Mouse (Mus musculus) kidney, postnatal 10 days (tissue): ENCODE results near the gene Zfr2.
"Not testable (repeated sequence)": the region's sequence is repeated elsewhere in the genome, so short reads cannot be mapped to it uniquely, and the experiment has no call there.

Experiments used
- DNase-seq: peaks from one replicate; pipeline ENCODE4 v3.0.0; 2021; ENCODE audit warnings: mixed read lengths

Zfr2 gene

GRCm38 (mm10) chr10:81202978-81203720 is 29.8 kb upstream of the Zfr2 start:
- no peak for DNase-seq

GRCm38 (mm10) chr10:81204137-81204536 is 28.8 kb upstream of the Zfr2 start:
- no peak for DNase-seq

GRCm38 (mm10) chr10:81210154-81210553 is 22.8 kb upstream of the Zfr2 start:
- DNase-seq: no peak

DNA sequence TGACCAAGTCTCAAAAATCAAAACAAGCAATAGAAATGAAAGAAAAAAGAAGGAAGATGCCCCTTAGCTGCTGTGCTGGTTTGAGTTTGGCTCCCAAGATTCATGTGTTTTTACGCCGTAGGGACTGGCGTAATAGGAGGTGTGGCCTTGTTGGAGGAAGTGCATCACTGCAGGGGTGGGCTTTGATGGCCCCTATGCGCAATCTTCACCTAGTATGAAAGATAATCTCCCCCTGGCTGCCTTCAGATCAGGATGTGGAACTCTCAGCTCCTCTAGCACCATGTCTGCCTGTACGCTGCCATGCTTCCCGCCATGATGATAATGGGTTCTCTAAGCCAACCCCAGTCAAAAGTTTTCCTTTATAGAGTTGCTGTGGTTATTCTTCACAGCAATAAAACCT is 16.7 kb upstream of the Zfr2 start:
- DNase-seq: no peak

DNA sequence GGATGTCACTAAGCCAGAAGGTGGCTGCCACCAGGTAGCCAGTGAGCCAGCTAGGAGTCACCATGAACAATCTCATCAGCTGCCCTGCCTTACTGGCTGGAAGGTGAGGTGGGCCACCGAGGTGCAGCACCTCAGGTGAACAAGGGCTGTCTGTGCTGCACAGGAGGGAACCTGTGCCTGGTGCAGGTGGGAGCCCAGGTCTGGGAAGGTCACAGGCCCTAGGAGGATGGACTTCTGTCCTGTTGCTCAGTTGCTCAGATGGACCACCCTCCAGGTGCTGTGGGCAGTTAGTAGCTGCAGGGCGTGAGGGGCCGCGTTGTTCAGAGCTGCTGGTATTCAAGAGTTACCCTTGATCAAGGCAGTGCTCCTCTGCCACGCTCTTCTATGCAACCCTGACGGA is 16.1 kb upstream of the Zfr2 start:
- DNase-seq: no peak

- DNase-seq: not testable (repeated sequence)
Observed at GRCm38 (mm10) chr10:81217267-81217666, 15.7 kb upstream of the Zfr2 start.

GRCm38 (mm10) chr10:81217964-81218363 is 15.0 kb upstream of the Zfr2 start:
- peak; percentile 81 for DNase-seq

- no peak for DNase-seq
Observed at GRCm38 (mm10) chr10:81221402-81222015, 11.4 kb upstream of the Zfr2 start.

DNA sequence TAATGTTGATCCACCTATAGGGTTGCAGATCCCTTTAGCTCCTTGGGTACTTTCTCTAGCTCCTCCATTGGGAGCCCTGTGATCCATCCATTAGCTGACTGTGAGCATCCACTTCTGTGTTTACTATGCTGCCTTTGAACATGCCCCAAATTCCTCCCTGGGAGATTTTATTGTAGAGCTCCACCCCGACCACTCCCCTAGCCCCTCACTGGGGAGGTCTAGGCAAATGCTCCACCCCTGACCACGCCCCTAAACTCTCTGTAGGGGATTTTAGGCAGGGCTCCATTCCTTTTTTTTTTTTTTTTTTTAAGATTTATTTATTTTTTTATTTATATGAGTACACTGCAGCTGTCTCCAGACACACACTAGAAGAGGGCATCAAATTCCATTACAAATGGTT is 9.2 kb upstream of the Zfr2 start:
- not testable (repeated sequence) for DNase-seq

- DNase-seq: no peak
Observed at GRCm38 (mm10) chr10:81229735-81230437, 3.1 kb upstream of the Zfr2 start.

DNA sequence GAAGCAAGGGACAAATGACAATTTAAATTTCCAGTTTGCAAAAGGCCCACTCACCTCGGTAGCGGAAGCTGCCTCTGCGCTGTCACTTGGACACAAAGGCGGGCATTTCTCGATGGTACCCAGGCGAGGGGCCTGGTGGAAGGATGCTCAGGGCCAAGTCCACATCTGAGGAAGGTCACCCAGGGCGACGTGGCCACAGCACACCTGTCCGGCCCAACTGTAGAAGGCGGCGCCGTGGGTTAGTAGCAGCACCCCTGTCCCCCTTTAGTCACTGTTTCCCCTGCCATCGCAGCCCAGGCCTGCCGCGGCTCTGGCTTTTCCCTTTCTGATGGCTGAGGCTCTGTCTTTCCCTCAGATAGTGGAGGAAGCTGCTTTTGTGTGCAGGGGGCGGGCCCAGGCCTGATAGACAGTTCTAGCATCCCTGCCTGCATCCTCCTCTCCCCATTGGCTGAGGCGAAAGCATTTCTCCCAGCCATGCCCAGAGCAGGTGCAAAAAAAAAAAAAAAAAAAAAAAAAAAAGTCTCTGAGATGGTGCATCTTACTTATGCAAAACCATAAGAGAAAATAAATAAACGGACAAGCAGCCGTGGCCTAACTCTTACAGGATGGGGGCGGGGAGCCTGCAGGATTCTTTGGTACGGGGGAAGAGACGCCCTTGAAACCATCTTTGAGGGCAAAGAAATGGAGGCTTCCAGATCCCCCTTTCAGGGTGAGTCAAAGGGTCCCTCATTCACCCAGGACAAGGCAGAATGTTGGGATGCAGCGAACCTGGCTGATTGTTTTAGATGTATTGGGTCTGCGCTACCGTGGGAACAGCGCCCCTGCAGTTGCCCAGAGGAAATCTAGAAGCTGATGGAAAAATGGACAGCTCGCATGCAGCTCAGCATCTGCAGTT is 2.3 kb upstream of the Zfr2 start, which contains the start of gene Atcay:
Gene Atcay, minus strand, starts transcription at position 396 of the 895 bp plus-strand sequence.
- peak; percentile 50 for DNase-seq

DNA sequence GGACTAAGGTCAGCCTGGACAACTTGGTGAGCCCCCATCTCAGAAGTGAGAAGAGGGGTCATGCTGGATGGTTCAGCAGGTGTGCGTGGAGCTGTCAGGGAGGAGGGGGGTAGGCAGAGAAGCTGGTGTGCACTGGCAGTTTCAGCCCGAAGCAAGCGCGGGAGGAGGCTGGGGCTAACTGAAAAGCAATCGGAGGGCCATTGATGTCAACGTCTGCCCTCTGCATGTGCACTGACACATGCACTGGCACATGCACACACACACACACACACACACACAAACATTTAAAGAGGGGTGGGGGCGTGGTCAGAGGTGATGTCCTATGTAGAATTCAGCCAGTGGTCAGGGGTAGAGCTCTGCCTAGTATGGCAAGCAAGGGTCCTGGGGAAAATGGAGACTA is 1.5 kb upstream of the Zfr2 start:
- DNase-seq: no peak

GRCm38 (mm10) chr10:81233226-81233585 is 251 bp downstream of the Zfr2 start:
- no peak for DNase-seq

DNA sequence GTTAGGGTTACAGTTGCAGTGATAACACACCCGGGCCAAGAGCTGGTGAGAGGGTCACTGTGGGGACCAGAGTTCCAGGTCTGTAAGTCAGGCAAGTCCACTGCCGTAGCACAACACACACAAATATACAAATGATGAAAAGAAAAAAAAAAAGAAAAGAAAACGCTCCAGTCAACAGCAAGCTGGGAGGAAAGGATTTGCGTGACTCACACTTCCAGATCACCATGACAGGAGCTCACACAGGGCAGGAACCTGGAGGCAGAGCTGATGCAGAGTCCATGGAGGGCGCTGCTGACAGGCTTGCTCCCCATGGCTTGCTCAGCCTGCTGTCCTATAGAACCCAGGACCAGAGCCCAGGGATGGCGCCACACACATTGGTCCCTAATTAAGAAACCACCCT is 1.3 kb downstream of the Zfr2 start:
- DNase-seq: no peak

DNA sequence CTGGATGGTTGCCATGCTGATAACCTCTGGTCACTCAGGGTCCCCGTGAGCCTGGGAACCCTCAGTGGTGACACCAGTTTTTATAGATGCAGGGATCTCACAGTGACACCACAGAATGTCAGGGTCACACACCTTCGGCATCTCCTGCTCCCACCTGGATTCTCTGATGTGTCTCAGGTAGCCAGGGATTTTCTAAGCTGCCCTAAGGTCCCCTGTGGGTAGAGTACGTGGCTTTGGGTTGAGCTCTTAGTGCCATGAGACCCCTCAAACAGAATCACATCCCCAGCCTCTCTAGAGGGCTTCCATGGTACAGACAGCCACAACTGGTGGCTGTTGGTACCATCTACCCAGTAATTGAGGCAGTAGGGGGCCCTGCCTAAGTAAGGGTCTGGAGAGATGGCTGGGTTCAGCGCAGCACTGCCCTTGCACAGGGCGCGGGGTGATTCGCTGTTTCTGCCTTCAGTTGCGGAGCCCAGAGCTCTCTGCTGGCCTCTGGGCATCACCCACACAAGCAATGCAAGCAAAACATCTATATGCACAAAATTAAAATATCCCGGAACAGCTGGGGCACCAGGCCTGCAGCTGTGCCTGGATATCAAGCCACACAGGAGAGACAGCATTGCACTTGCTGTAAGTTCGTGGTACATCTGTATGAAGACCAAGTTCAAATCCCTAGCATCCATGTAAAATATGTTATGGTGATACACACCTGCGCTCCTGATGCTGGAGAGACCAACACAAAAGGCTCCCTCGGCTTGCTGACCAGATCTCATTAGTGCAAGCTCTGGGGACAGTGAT is 3.7 kb downstream of the Zfr2 start:
- no peak for DNase-seq

GRCm38 (mm10) chr10:81238618-81239017 is 5.7 kb downstream of the Zfr2 start:
- no peak for DNase-seq

GRCm38 (mm10) chr10:81240876-81241275 is 7.9 kb downstream of the Zfr2 start:
- DNase-seq: peak; percentile 70

- peak; percentile 9 for DNase-seq
Observed at GRCm38 (mm10) chr10:81242021-81242420, 9.1 kb downstream of the Zfr2 start.

DNA sequence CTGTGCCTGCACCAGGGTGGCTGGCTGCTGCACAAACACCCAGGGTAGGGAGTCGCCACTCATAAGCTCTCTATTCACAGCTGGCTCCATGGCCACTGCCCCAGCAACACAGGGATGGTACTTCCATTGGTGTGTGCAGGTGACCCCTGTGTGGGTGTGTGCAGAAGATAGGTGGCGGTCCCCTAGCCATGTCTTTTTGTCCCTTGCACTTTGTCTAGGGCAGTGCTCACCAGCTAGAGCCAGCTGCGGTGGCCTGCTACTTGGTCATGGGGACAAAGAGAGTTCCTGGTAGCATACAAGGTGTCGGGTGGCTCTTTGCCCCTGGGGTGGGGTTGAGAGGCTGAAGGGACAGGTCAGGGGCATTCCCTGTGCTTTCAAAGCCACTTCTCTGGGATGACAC is 11.2 kb downstream of the Zfr2 start:
- DNase-seq: peak; percentile 6

DNA sequence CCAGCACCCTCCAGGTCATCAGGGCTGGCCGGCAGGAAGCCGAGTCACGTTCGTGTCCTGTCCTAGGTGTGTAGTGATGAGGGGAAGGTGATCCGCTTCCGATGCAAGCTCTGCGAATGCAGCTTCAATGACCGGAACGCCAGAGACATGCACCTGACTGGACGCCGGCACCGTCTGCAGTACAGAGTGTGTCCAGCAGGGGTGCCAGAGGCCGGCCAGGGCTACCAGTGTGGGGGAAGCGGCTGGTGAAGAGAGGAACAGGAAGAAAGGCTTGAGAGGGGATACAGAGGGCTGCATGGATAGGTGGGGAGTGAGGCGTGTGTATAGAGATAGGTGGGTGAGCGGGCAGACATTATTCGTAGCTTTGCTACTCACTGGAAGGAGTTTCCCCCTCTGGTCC is 11.6 kb downstream of the Zfr2 start:
- peak; percentile 88 for DNase-seq

- no peak for DNase-seq
Observed at GRCm38 (mm10) chr10:81245166-81245565, 12.2 kb downstream of the Zfr2 start.

GRCm38 (mm10) chr10:81247804-81248203 is 14.8 kb downstream of the Zfr2 start:
- DNase-seq: no peak
